Mouse (Mus musculus): ENCODE measurements around the gene Mus81.

The Mus81 gene

DNA sequence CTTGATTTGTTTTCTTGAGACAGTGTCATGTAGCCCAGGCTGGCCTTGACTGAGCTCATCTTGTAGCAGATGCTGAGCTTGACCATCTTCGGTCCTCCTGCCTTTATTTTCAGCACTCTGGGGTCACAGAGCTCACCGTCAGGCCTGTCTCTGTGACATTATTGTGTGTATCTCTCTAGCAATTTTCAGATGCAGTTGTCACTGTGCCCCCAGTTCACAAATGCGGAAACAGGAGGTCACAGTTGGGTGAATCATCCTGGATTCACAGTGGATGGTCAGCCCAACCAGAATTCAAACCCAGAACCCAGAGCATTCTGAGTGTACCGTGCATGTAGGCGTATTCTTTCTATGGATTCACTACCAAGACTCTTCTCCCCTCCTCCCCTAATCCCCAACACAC, 42.5 kb downstream of the Mus81 start:
- no peak for DNase-seq (ENCODE audit: low read depth, low spot score)

DNA sequence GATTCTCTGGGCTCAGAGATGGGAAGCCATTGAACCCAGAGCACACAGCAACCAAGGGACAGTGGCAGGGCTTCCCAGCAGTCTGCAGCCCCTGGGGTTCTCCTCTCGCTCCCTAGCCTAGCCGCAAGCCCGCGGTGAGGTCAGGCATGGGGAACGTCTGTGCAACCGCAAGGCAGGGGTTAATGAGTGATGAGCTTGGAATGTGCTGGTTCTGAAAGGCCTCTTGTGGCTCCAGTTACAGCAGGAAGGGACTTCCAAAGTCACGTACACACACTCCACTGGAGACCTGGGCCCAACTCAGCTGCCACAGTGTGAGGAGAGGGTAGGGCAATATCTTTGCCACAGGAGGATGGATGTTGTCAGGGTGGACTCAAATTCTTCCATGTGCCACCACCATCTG, 43.2 kb downstream of the Mus81 start:
- no peak for DNase-seq (ENCODE audit: low read depth, low spot score)

- no peak for DNase-seq (ENCODE audit: low read depth, low spot score)
These were observed 43.8 kb downstream of the Mus81 start for GRCm38 (mm10) chr19:5444371-5444908.

DNA sequence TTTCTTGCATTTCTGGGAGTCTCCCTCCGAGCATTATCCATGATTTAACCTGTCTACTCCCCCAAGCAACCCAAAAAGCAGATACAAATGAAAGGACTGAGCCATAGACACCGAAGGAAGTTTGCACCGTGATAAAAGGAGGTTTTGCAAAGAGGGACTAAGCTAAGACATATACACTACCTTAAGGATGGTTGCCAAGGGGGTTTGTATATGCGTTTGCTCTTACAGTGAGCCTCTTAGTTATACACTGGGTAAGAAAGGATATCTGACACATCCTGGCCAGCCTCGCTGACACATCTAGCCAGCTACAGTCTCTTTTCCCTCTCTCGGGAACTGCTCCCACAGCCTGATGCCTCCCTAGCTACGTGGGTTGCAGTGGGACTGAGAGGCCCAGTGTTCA, 54.3 kb downstream of the Mus81 start:
- DNase-seq (ENCODE audit: low read depth, low spot score), result no peak

- no peak for DNase-seq (ENCODE audit: low read depth, low spot score)
These were observed 55.0 kb downstream of the Mus81 start for GRCm38 (mm10) chr19:5432992-5433852.
